22 mouse cellular contexts compared by ENCODE assay signal in genomic region chr19:3341021-3341420, GRCm38 (mm10). TPM values are rescaled to one million over a fixed set of nuclear protein-coding genes. Genes with fewer than 3 reads are reported as not detected.
A peak's percentile ranks its signal among the peaks of the same experiment; 100 is the strongest.
DNase-seq lines count a peak whose midpoint lies in the region; ATAC-seq lines count a peak whose summit lies in the region.
"Had no signal": no experiment of that assay in that cellular context is flagged by ENCODE, and none has a peak within 500 bp of the region (broad histone marks: within the 10 kb centered on the region; RNA-seq: fewer than 3 reads in every experiment).

No protein-coding gene starts in this region.

- 54% methylated on average over 3 of the region's 3 CpGs for WGBS in heart, embryonic 16.5 days
- 76% methylated on average over 3 of the region's 3 CpGs for WGBS in kidney, embryonic 16.5 days

- peak; percentile 21; the same call in 1 of the 2 replicates for ATAC-seq in heart, embryonic 16.5 days (replicated peaks; ENCODE audit: extremely low read depth, insufficient read depth, low FRiP score)
- peak; percentile 10; the same call in 1 of the 2 replicates for ATAC-seq in common myeloid progenitor, adult 5-6 weeks (replicated peaks; ENCODE audit: low read depth, poor library complexity, severe bottlenecking)
- no peak for ATAC-seq in kidney, embryonic 16.5 days (ENCODE audit: low FRiP score, low TSS enrichment)
- ATAC-seq: inflammation-experienced regulatory T-cells, adult 6 months had no signal

- H3K27ac ChIP-seq in heart, embryonic 16.5 days (ENCODE audit: low read length) = no peak overlapping the region; the same call in 1 of the 2 replicates
- H3K27ac ChIP-seq in kidney, embryonic 16.5 days (ENCODE audit: low read length) = no peak overlapping the region
- H3K27ac ChIP-seq: forebrain, embryonic 12.5 days; heart, embryonic 10.5 days; hindbrain, embryonic 12.5 days; midbrain, embryonic 10.5 days; neural tube, embryonic 13.5 days; stomach, postnatal 0 days had no signal

- H3K4me2 ChIP-seq in heart, embryonic 16.5 days (ENCODE audit: low read depth, low read length) = no peak overlapping the region
- H3K4me2 ChIP-seq in kidney, embryonic 16.5 days (replicated peaks; ENCODE audit: low read depth, low read length) = no peak overlapping the region
- H3K4me2 ChIP-seq: forebrain, embryonic 12.5 days; hindbrain, embryonic 12.5 days; liver, embryonic 11.5 days; neural tube, embryonic 13.5 days had no signal

- H3K36me3 ChIP-seq in heart, embryonic 16.5 days (ENCODE audit: control insufficient read depth, insufficient read depth) = no peaks in the 10 kb centered on the region
- no peaks in the 10 kb centered on the region for H3K36me3 ChIP-seq in kidney, embryonic 16.5 days (ENCODE audit: insufficient read depth, low read length)
- H3K36me3 ChIP-seq: forebrain, embryonic 12.5 days; heart, embryonic 10.5 days; hindbrain, embryonic 12.5 days; midbrain, embryonic 10.5 days; neural tube, embryonic 13.5 days had no signal

- intact Hi-C loops in heart, postnatal 36 days (cut with DNase I) = no loop called here

- H3K4me1 ChIP-seq in heart, embryonic 16.5 days (ENCODE audit: control insufficient read depth, insufficient read depth, low read length) = peaks cover 26% of the 10 kb centered on the region
- H3K4me1 ChIP-seq in kidney, embryonic 16.5 days (ENCODE audit: insufficient read depth, low read length) = peaks cover 19% of the 10 kb centered on the region
- H3K4me1 ChIP-seq: heart, embryonic 10.5 days; midbrain, embryonic 10.5 days had no signal

- no peak overlapping the region for H3K9ac ChIP-seq in heart, embryonic 16.5 days (ENCODE audit: low read length)
- no peak overlapping the region for H3K9ac ChIP-seq in kidney, embryonic 16.5 days (replicated peaks; ENCODE audit: low read length)
- H3K9ac ChIP-seq: forebrain, embryonic 12.5 days; hindbrain, embryonic 12.5 days; neural tube, embryonic 13.5 days had no signal

- no peaks in the 10 kb centered on the region; the same call in 1 of the 2 replicates for H3K9me3 ChIP-seq in heart, embryonic 16.5 days (replicated peaks; ENCODE audit: control insufficient read depth, low read length)
- H3K9me3 ChIP-seq in kidney, embryonic 16.5 days (ENCODE audit: low read length) = no peaks in the 10 kb centered on the region
- H3K9me3 ChIP-seq: forebrain, embryonic 12.5 days; heart, embryonic 10.5 days; hindbrain, embryonic 12.5 days; midbrain, embryonic 10.5 days; neural tube, embryonic 13.5 days had no signal

- H3K4me3 ChIP-seq in heart, embryonic 16.5 days (ENCODE audit: low read length) = no peak overlapping the region
- no peak overlapping the region for H3K4me3 ChIP-seq in kidney, embryonic 16.5 days (ENCODE audit: low read length)
- H3K4me3 ChIP-seq: forebrain, embryonic 12.5 days; heart, embryonic 10.5 days; hindbrain, embryonic 12.5 days; midbrain, embryonic 10.5 days; neural tube, embryonic 13.5 days had no signal

- H3K27me3 ChIP-seq in heart, embryonic 16.5 days (ENCODE audit: control insufficient read depth, insufficient read depth, low read length) = no peaks in the 10 kb centered on the region
- no peaks in the 10 kb centered on the region for H3K27me3 ChIP-seq in kidney, embryonic 16.5 days (ENCODE audit: insufficient read depth, low read length)
- H3K27me3 ChIP-seq: forebrain, embryonic 12.5 days; hindbrain, embryonic 12.5 days; neural tube, embryonic 13.5 days had no signal

- no peak for DNase-seq in heart, postnatal 36 days
- peak; percentile 34 for DNase-seq in right cerebral cortex, postnatal 25 days
- no peak for DNase-seq in right cerebral cortex, postnatal 4 days
- peak; percentile 30 for DNase-seq in thymus, postnatal 25 days
- no peak for DNase-seq in cerebellum, adult 8-10 months
- DNase-seq: adrenal gland, adult 2 months; cerebellum, adult 9-10 months; heart, postnatal 10 days; kidney, adult 2 months; kidney, postnatal 25 days; lung, adult 18-20 months had no signal

RNA-seq across cellular contexts. Expression of gene Cpt1a, which starts 18.9 kb away (rescaled TPM):
- polyA plus RNA-seq in heart, embryonic 16.5 days (2015; fragmentation: Nextera tagmentation; extraction: Ambion mirVana) = 34.6 and 37.1 TPM in 2 replicates
- 10 to 100 TPM; 69.2 to 94.6 TPM for total RNA-seq in heart, postnatal 36 days (2021)
- 46.3 and 51.3 TPM in 2 replicates for total RNA-seq in common myeloid progenitor, adult 5-6 weeks (2017)
- polyA plus RNA-seq in kidney, embryonic 16.5 days (2015; fragmentation: Nextera tagmentation; extraction: Ambion mirVana) = 44.5 and 46.4 TPM in 2 replicates

RNA-seq across cellular contexts. Expression of gene Tesmin, which starts 47.6 kb away (rescaled TPM):
- polyA plus RNA-seq in heart, embryonic 16.5 days (2015; fragmentation: Nextera tagmentation; extraction: Ambion mirVana) = 1.0 and 1.5 TPM in 2 replicates
- 1 to 10 TPM; 3.5 to 4.1 TPM for total RNA-seq in heart, postnatal 36 days (2021)
- total RNA-seq in common myeloid progenitor, adult 5-6 weeks (2017) = 1.8 and 2.3 TPM in 2 replicates
- polyA plus RNA-seq in kidney, embryonic 16.5 days (2015; fragmentation: Nextera tagmentation; extraction: Ambion mirVana) = 0.27 and 0.36 TPM in 2 replicates
- polyA plus RNA-seq: inflammation-experienced regulatory T-cells, adult 6 months; neural tube, embryonic 13.5 days had no signal

RNA-seq across cellular contexts. Expression of gene Ighmbp2, which starts 58.2 kb away (rescaled TPM):
- polyA plus RNA-seq in heart, embryonic 16.5 days (2015; fragmentation: Nextera tagmentation; extraction: Ambion mirVana) = 6.0 and 6.2 TPM in 2 replicates
- total RNA-seq in heart, postnatal 36 days (2021) = 1 to 10 TPM; 3.4 to 3.5 TPM
- 4.8 TPM in 2 replicates for total RNA-seq in common myeloid progenitor, adult 5-6 weeks (2017)
- polyA plus RNA-seq in kidney, embryonic 16.5 days (2015; fragmentation: Nextera tagmentation; extraction: Ambion mirVana) = 11.2 and 11.6 TPM in 2 replicates

RNA-seq across cellular contexts. Expression of gene Mrpl21, which starts 58.3 kb away (rescaled TPM):
- 89.2 and 100 TPM in 2 replicates for polyA plus RNA-seq in heart, embryonic 16.5 days (2015; fragmentation: Nextera tagmentation; extraction: Ambion mirVana)
- total RNA-seq in heart, postnatal 36 days (2021) = 10 to 100 TPM; 94.4 to 98.8 TPM
- 83.3 and 100 TPM in 2 replicates for total RNA-seq in common myeloid progenitor, adult 5-6 weeks (2017)
- 117 and 125 TPM in 2 replicates for polyA plus RNA-seq in kidney, embryonic 16.5 days (2015; fragmentation: Nextera tagmentation; extraction: Ambion mirVana)

Comparison
In these comparisons a context has a peak if more than half of its experiments do, and no peak if none do; other contexts are left out.
1. DNase-seq: peak in right cerebral cortex, postnatal 25 days (single experiment) and thymus, postnatal 25 days (single experiment); none in heart, postnatal 36 days (0 of 2), right cerebral cortex, postnatal 4 days (single experiment) and cerebellum, adult 8-10 months (single experiment).